Mouse (Mus musculus): ENCODE data around the gene Rnaset2b.
"Not testable (repeated sequence)": the region's sequence is repeated elsewhere in the genome, so short reads cannot be mapped to it uniquely, and the experiment has no call there.

Gene Rnaset2b

GRCm38 (mm10) chr17:6970334-6970733 is at the start of gene Rnaset2b:
Gene Rnaset2b (plus strand): TSS chr17:6970634.
- not testable (repeated sequence) for DNase-seq (ENCODE audit: extremely low read depth, low read depth, low spot score)

GRCm38 (mm10) chr17:6931625-6932024 is 38.8 kb upstream of the Rnaset2b start:
- not testable (repeated sequence) for DNase-seq (ENCODE audit: extremely low read depth, low read depth, low spot score)

GRCm38 (mm10) chr17:6942560-6942959 is 27.9 kb upstream of the Rnaset2b start:
- not testable (repeated sequence) for DNase-seq (ENCODE audit: extremely low read depth, low read depth, low spot score)

GRCm38 (mm10) chr17:6947637-6947983 is 22.8 kb upstream of the Rnaset2b start:
- not testable (repeated sequence) for DNase-seq (ENCODE audit: extremely low read depth, low read depth, low spot score)

- DNase-seq (ENCODE audit: extremely low read depth, low read depth, low spot score), result not testable (repeated sequence)
Observed at GRCm38 (mm10) chr17:6947984-6948768, 22.3 kb upstream of the Rnaset2b start, which contains the start of gene Rsph3b. Gene Rsph3b (minus strand): TSS chr17:6948682.

GRCm38 (mm10) chr17:6948769-6949228 is 21.6 kb upstream of the Rnaset2b start:
- DNase-seq (ENCODE audit: extremely low read depth, low read depth, low spot score), result not testable (repeated sequence)

GRCm38 (mm10) chr17:6958881-6959280 is 11.6 kb upstream of the Rnaset2b start:
- not testable (repeated sequence) for DNase-seq (ENCODE audit: extremely low read depth, low read depth, low spot score)

GRCm38 (mm10) chr17:6959543-6960259 is 10.7 kb upstream of the Rnaset2b start:
- not testable (repeated sequence) for DNase-seq (ENCODE audit: extremely low read depth, low read depth, low spot score)

GRCm38 (mm10) chr17:6960349-6960748 is 10.1 kb upstream of the Rnaset2b start:
- not testable (repeated sequence) for DNase-seq (ENCODE audit: extremely low read depth, low read depth, low spot score)

- DNase-seq (ENCODE audit: extremely low read depth, low read depth, low spot score), result not testable (repeated sequence)
Observed at GRCm38 (mm10) chr17:6960776-6961175, 9.7 kb upstream of the Rnaset2b start, which contains the start of gene Tagap1. Gene Tagap1 (minus strand): TSS chr17:6961156.

GRCm38 (mm10) chr17:6961181-6962000 is 9.0 kb upstream of the Rnaset2b start:
- DNase-seq (ENCODE audit: extremely low read depth, low read depth, low spot score), result not testable (repeated sequence)

GRCm38 (mm10) chr17:6962339-6962738 is 8.1 kb upstream of the Rnaset2b start:
- DNase-seq (ENCODE audit: extremely low read depth, low read depth, low spot score), result not testable (repeated sequence)

GRCm38 (mm10) chr17:6962936-6963335 is 7.5 kb upstream of the Rnaset2b start:
- DNase-seq (ENCODE audit: extremely low read depth, low read depth, low spot score), result not testable (repeated sequence)

- not testable (repeated sequence) for DNase-seq (ENCODE audit: extremely low read depth, low read depth, low spot score)
Observed at GRCm38 (mm10) chr17:6965364-6965763, 5.1 kb upstream of the Rnaset2b start.

- not testable (repeated sequence) for DNase-seq (ENCODE audit: extremely low read depth, low read depth, low spot score)
Observed at GRCm38 (mm10) chr17:6967673-6968072, 2.8 kb upstream of the Rnaset2b start.

- DNase-seq (ENCODE audit: extremely low read depth, low read depth, low spot score), result not testable (repeated sequence)
Observed at GRCm38 (mm10) chr17:6971238-6971637, 804 bp downstream of the Rnaset2b start.

- not testable (repeated sequence) for DNase-seq (ENCODE audit: extremely low read depth, low read depth, low spot score)
Observed at GRCm38 (mm10) chr17:6972836-6973396, 2.5 kb downstream of the Rnaset2b start.

GRCm38 (mm10) chr17:6974985-6975384 is 4.6 kb downstream of the Rnaset2b start:
- DNase-seq (ENCODE audit: extremely low read depth, low read depth, low spot score), result not testable (repeated sequence)

GRCm38 (mm10) chr17:6978287-6979248 is 8.1 kb downstream of the Rnaset2b start, which contains the start of gene Gm49721:
Gene Gm49721 (plus strand): TSS chr17:6978904.
- DNase-seq (ENCODE audit: extremely low read depth, low read depth, low spot score), result not testable (repeated sequence)

Data from fat pad, adult 2 months (tissue).